Mouse (Mus musculus) lung, embryonic 16.5 days (tissue): ENCODE data around the gene Pls1. TPM values are rescaled to one million over a fixed set of nuclear protein-coding genes. Genes with fewer than 3 reads are reported as not detected.

ENCODE experiments used
- ATAC-seq: fragments of 200-750 bp; cut with Nextera tagmentation; 2 replicates; pipeline ENCODE4 v1.8.0; 2017; ENCODE audit warnings: low read depth, mild to moderate bottlenecking, moderate library complexity
- H3K27ac ChIP-seq: fragments of 300-500 bp; sonication (generic); 2 replicates; pipeline ENCODE4 v1.5.1; 2014; ENCODE audit warnings: mild to moderate bottlenecking, control low read depth, low read length
- H3K27me3 ChIP-seq: fragments of 300-500 bp; sonication (generic); 2 replicates; pipeline ENCODE4 v1.6.1; 2014; ENCODE audit warnings: low read depth, low read length, mixed read lengths; ENCODE audit not compliant: control insufficient read depth, insufficient read depth
- H3K36me3 ChIP-seq: fragments of 300-500 bp; sonication (generic); 2 replicates; pipeline ENCODE4 v1.6.1; 2014; ENCODE audit warnings: low read length; ENCODE audit not compliant: control insufficient read depth, insufficient read depth
- H3K4me1 ChIP-seq: fragments of 300-500 bp; sonication (generic); replicated peaks from 2 replicates; pipeline ENCODE4 v1.6.1; 2014; ENCODE audit warnings: low read length, mixed read lengths; ENCODE audit not compliant: control insufficient read depth, insufficient read depth
- H3K4me2 ChIP-seq: fragments of 300-500 bp; sonication (generic); 2 replicates; pipeline ENCODE4 v1.6.1; 2014; ENCODE audit warnings: low read depth, low read length, control low read depth
- H3K4me3 ChIP-seq: fragments of 300-500 bp; sonication (generic); 2 replicates; pipeline ENCODE4 v1.5.1; 2014; ENCODE audit warnings: mild to moderate bottlenecking, low read length, control low read depth
- H3K9ac ChIP-seq: fragments of 300-500 bp; sonication (generic); 2 replicates; pipeline ENCODE4 v1.6.1; 2014; ENCODE audit warnings: low read length, control low read depth
- H3K9me3 ChIP-seq: fragments of 300-500 bp; sonication (generic); 2 replicates; pipeline ENCODE4 v1.6.1; 2016; ENCODE audit warnings: low read length; ENCODE audit not compliant: control insufficient read depth
- WGBS: fragments of 180-500 bp; shearing (Covaris S2); extraction: QIAGEN DNeasy Blood & Tissue Kit; methylation state at CpG from one replicate; pipeline ENCODE4 v1.1.7; 2014; 5-methylcytosine and 5-hydroxymethylcytosine counted together
- polyA plus RNA-seq: library from polyadenylated mRNA; unstranded; fragments of >200 nt; fragmentation: Nextera tagmentation; extraction: Ambion mirVana; gene quantifications from 2 replicates; pipeline ENCODE4 v1.2.1, GENCODE M21; 2015

Pls1 gene
- polyA plus RNA-seq, 1 experiment from 2014 or later, result 10.4 TPM

DNA sequence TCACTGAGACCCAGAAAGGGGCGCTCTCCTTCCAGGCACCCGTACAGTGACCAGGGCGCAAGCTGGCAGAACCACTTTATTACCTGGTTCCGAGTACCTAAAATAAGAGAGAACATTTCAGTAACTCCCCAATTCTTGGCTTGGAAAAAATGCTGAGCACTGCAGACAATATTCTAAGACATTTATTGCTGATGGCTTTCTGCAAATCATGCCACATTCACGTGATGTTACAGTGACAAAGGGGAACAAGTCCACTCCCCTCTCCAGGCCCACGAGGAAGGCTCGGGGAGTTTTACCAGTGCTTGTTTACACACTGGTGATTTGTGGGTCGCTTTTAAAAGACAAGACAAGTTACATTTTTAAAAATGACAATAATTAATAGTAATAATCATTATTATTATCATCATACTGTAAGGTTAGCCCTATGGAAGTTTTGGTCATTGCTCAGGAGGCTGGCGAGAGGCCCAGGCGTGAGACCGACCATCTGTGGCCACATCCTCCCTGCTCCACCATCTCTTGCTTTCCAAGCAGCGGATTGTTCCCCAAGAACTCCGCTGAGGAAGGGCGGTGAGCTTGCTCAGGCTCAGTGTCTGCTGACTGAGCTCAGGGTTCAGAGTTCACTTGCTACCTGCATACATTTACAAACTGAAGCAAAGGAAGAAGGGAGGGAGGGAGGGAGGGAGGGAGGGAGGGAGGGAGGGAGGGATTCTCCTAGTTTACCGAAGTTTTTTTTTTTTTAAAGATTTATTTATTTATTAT is 50.9 kb downstream of the Pls1 start:
- 68% methylated on average over 15 of the region's 15 CpGs for WGBS
- Histone ChIP-seq H3K4me3 (no peak overlapping the region), H3K4me1 (no peaks in the 10 kb centered on the region), H3K9ac (no peak overlapping the region), H3K4me2 (no peak overlapping the region), H3K27ac (no peak overlapping the region), H3K36me3 (no peaks in the 10 kb centered on the region), H3K27me3 (no peaks in the 10 kb centered on the region), H3K9me3 (peaks cover 3% of the 10 kb centered on the region)
- ATAC-seq, result no peak

DNA sequence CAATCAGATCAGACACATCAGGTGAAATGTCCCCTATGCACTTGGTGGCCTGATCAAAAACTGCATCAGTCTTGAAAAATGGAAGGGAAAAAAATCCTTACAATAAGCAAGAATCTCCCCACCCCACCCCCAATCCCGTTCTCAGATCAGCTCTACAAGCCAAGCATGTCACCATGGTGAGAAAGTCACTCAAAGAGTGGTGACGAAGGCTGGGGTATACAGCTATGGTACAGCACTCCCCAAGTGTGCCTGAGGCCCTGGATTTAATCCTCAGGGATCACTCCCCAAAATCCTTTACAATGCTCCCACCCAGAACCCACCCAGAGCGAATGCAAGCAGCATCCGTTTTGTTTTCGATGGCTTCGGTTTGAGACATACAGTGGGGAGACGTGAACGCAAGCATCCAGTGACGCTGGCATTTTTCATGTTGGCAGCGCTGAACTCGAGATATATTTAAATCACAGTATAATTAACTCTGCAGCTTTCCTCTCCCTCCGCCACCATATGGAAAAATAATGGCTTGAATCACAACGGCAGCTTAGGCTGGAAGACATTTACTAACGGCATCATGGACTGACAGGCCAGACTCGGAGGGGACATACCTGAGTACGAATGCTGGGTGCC is 60.1 kb downstream of the Pls1 start:
- H3K36me3 ChIP-seq, result no peaks in the 10 kb centered on the region
- H3K4me1 ChIP-seq, result no peaks in the 10 kb centered on the region
- WGBS, result 83% methylated on average over 16 of the region's 16 CpGs

GRCm38 (mm10) chr9:95783646-95784293 is 61.3 kb downstream of the Pls1 start:
- Histone ChIP-seq H3K9ac (no peak overlapping the region), H3K4me3 (no peak overlapping the region), H3K4me2 (no peak overlapping the region), H3K27me3 (no peaks in the 10 kb centered on the region), H3K4me1 (no peaks in the 10 kb centered on the region), H3K9me3 (no peaks in the 10 kb centered on the region), H3K27ac (no peak overlapping the region), H3K36me3 (no peaks in the 10 kb centered on the region)
- 73% methylated on average over 17 of the region's 17 CpGs for WGBS
- peak; percentile 23; the same call in 1 of the 2 replicates for ATAC-seq

More for the DNA sequence above, 60.1 kb downstream of the Pls1 start:
- Histone ChIP-seq H3K27ac (no peak overlapping the region), H3K4me2 (no peak overlapping the region), H3K4me3 (no peak overlapping the region), H3K27me3 (no peaks in the 10 kb centered on the region), H3K9me3 (no peaks in the 10 kb centered on the region), H3K9ac (no peak overlapping the region)
- no peak for ATAC-seq

DNA sequence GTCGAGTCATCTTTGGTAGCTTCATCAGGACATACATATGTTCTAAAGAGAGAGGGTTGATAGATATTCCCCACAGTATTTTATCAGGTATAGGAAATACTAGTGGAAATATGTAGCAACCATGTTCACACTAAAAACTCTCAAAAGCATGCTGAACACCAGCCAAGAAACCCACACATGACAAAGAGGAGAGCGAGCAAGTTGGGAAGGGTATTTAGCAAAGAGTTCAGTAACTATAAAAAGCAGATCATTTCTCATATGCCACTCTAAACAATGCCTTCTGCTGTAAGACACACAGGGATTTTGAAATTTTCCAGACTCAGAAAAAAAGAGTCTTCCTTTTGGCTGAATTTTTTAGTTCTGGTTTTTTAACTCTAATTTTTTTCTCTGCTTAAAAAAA is 73.4 kb downstream of the Pls1 start:
- 50% methylated on average over 2 of the region's 2 CpGs for WGBS
- Histone ChIP-seq H3K36me3 (no peaks in the 10 kb centered on the region), H3K27me3 (no peaks in the 10 kb centered on the region), H3K4me2 (no peak overlapping the region), H3K9me3 (no peaks in the 10 kb centered on the region), H3K4me3 (no peak overlapping the region), H3K27ac (no peak overlapping the region), H3K9ac (no peak overlapping the region), H3K4me1 (no peaks in the 10 kb centered on the region)
- ATAC-seq, result no peak

DNA sequence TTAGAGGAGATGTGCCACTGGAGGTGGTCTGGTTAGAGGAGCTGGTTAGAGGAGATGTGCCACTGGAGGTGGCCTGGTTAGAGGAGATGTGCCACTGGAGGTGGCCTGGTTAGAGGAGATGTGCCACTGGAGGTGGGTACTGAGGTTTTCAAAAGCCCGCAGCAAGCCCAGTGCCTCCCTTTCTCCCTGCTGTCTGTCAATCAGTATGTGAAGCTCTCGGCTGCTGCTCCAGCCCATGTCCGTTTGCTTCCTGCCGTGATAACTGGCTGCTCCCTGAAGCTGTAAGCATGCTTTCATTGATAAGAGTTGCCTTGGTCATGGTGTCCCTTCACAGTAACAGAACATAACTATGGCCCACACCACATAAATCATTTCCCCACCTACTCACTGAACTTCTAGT is 81.9 kb downstream of the Pls1 start:
- H3K36me3 ChIP-seq, result no peaks in the 10 kb centered on the region
- no peak overlapping the region for H3K27ac ChIP-seq
- no peak overlapping the region for H3K9ac ChIP-seq
- 57% methylated on average over 4 of the region's 4 CpGs for WGBS
- no peak for ATAC-seq
- H3K4me3 ChIP-seq, result no peak overlapping the region
- H3K4me1 ChIP-seq, result no peaks in the 10 kb centered on the region
- H3K27me3 ChIP-seq, result no peaks in the 10 kb centered on the region
- no peak overlapping the region for H3K4me2 ChIP-seq
- no peaks in the 10 kb centered on the region for H3K9me3 ChIP-seq

DNA sequence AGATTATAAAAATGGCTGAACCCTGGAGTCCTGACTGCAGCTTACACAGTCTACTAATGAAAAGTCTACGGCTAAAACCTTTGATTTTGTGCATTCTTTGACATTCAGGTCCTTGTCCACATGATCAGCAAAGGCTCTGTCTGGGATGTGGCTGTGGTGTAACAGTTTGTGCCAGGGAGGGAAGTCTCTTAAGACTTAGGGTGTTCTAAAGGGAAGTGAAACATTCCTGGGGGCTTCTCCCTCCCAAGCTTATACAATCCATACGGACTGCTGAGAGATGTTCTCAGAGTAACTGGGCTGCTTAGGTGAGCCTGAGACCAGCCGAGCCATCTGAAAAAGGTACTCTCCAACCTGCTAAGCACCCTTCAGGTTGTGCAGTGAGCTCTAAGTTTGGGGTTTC is 82.9 kb downstream of the Pls1 start:
- no peak overlapping the region for H3K27ac ChIP-seq
- no peaks in the 10 kb centered on the region for H3K4me1 ChIP-seq
- H3K36me3 ChIP-seq, result no peaks in the 10 kb centered on the region
- 84% methylated on average over 3 of the region's 3 CpGs for WGBS
- no peak for ATAC-seq
- H3K9me3 ChIP-seq, result no peaks in the 10 kb centered on the region
- H3K27me3 ChIP-seq, result no peaks in the 10 kb centered on the region
- no peak overlapping the region for H3K4me2 ChIP-seq
- no peak overlapping the region for H3K4me3 ChIP-seq
- no peak overlapping the region for H3K9ac ChIP-seq

GRCm38 (mm10) chr9:95761381-95761780 is 83.7 kb downstream of the Pls1 start:
- no peak overlapping the region for H3K4me2 ChIP-seq
- H3K9me3 ChIP-seq, result no peaks in the 10 kb centered on the region

DNA sequence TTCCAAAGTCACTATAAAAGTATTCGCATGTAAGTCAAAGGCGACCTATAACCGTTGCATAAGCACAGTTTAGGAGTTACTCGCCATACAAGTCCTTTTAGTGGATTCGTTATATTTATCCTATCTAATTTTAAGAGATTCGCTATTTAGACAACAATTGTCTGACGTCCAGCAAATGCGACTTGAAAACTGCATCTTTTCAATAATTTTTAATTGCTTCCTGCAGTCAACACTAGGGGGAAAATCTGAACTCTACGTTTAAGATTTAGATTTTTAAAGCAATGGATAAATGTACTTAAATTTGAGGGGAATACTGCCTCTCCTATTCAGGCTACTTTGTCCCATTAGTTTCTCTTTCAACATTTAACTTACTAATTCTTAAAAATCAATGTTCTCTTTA is 94.4 kb downstream of the Pls1 start:
- WGBS, result 38% methylated on average over 9 of the region's 9 CpGs
- peak overlapping the region; percentile 93 for H3K4me2 ChIP-seq
- H3K4me1 ChIP-seq, result 0 out of 2 replicates have a peak, but pooled peaks cover 4% of the 10 kb centered on the region
- no peak overlapping the region for H3K27ac ChIP-seq
- no peaks in the 10 kb centered on the region; the same call in 1 of the 2 replicates for H3K27me3 ChIP-seq
- peak overlapping the region; percentile 80 for H3K4me3 ChIP-seq
- H3K9ac ChIP-seq, result no peak overlapping the region
- H3K9me3 ChIP-seq, result no peaks in the 10 kb centered on the region
- no peaks in the 10 kb centered on the region for H3K36me3 ChIP-seq
- no peak for ATAC-seq

More at GRCm38 (mm10) chr9:95761381-95761780, 83.7 kb downstream of the Pls1 start:
- no peaks in the 10 kb centered on the region for H3K27me3 ChIP-seq
- ATAC-seq, result no peak
- WGBS, result 78% methylated on average over 8 of the region's 8 CpGs
- no peak overlapping the region for H3K27ac ChIP-seq
- H3K36me3 ChIP-seq, result no peaks in the 10 kb centered on the region
- H3K4me1 ChIP-seq, result no peaks in the 10 kb centered on the region
- H3K9ac ChIP-seq, result no peak overlapping the region
- H3K4me3 ChIP-seq, result no peak overlapping the region

DNA sequence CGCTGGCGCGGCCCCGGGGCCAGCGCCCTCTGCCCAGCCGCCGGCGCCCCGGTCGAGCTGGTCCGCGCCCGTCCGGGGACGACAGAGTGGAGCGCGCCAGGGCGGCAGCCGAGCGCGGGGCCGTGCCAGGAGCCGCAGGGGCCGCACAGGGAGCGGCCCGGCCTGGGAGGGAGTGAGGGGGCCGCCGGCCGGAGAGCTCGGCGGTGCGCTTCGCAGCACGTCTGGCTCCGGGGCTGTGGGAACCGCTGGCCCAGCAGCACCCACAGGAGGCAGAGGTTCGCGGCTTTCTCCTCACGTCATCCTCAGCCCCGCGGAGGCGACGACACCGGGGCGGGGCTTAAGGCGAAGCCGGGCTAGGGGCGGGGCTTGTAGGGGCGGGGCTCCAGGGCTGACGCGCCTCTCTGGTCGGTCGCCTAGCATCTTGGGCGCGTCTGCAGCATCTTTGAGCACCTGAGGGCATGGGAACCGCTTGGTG is 95.0 kb downstream of the Pls1 start, which contains the start of gene Trpc1:
TSS of gene Trpc1 (minus strand) at position 339 of the 475 bp plus-strand sequence.
- H3K27me3 ChIP-seq, result no peaks in the 10 kb centered on the region; the same call in 1 of the 2 replicates
- peak within 1 kb of the TSS; percentile 80 for H3K4me3 ChIP-seq
- no peaks in the 10 kb centered on the region for H3K36me3 ChIP-seq
- peak within 1 kb of the TSS; percentile 81 for H3K9ac ChIP-seq
- peak; percentile 99 for ATAC-seq
- 0% methylated on average over 40 of the region's 56 CpGs for WGBS
- H3K4me1 ChIP-seq, result peaks cover 8% of the 10 kb centered on the region; the same call in 1 of the 2 replicates
- H3K4me2 ChIP-seq, result peak within 1 kb of the TSS; percentile 93
- H3K27ac ChIP-seq, result 0 out of 2 replicates have a peak within 1 kb of the TSS, but pooled peaks have one; percentile 8
- H3K9me3 ChIP-seq, result no peaks in the 10 kb centered on the region
